Mouse (Mus musculus) layer of hippocampus, adult 2 months (tissue): ENCODE measurements around the gene Slc35b2. TPM values are rescaled to one million over a fixed set of nuclear protein-coding genes. Genes with fewer than 3 reads are reported as not detected.

ENCODE experiments used
- DNase-seq, 2 experiments: peaks; one replicate each; pipeline ENCODE4 v3.0.0; 2022; ENCODE audit warnings: low spot score in 2 of 2
- H3K27ac ChIP-seq: fragments of 200-600 bp; 2 replicates; pipeline ENCODE4 v1.8.1; 2022
- H3K4me3 ChIP-seq: fragments of 200-600 bp; 2 replicates; pipeline ENCODE4 v1.8.1; 2022; ENCODE audit warnings: mild to moderate bottlenecking
- CTCF ChIP-seq: fragments of 200-600 bp; conservative IDR thresholded peaks from 2 replicates; pipeline ENCODE4 v1.8.1; 2022; ENCODE audit warnings: antibody characterized with exemption, mild to moderate bottlenecking, moderate library complexity
- total RNA-seq, 2 experiments: library from RNA; stranded (reverse); gene quantifications; 2 replicates each; pipeline ENCODE4 v1.2.3; 2021

Gene Slc35b2
- total RNA-seq, 2 experiments from 2014 or later: 31.1 to 31.8 TPM

DNA sequence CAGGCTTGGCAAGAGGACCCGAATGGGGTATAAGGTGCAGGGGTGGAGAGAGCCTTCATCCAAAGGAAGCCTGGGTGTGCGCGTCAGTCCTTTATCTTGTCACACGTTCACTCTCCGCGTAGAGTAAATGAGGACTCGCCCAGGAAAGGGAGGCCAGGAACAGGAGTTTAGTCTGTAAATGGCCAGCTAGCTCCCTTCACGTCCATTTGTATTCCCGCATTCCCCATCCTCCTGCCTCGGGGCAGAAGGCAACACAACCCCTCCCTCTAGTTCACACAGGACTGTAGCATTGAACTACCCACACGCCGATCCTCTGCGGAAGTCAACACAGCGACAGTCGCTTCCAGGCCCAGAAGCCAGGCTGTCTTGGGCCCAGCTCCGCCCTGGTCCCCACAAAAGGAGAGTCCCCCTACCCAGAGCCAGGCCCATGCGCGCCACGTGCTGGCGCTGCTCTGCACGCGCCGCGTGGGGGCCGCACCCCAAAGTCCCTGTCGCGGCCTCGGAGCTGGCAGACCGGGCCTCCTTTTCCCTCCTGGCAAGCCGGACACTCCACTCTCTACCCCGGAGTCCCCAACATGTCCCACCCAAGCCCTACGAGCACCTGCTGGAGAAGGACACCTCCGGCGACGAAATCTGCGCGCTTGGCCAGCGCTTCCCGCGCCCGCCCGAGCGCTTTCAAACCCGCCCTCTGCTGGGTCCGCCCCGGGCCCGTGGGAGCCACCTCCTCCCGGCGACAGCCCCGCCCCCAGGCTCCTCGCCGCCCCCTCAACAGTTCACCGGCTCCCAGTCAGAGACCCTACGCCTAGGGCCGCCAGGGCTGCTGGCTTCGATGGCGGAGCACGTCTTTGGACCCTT is 31.4 kb downstream of the Slc35b2 start:
- Histone ChIP-seq H3K27ac (peak overlapping the region; percentile 49; the same call in 1 of the 2 replicates), H3K4me3 (peak overlapping the region; percentile 69)
- no peak for DNase-seq
- TF ChIP-seq CTCF: peak; percentile 15; the same call in 1 of the 2 replicates

DNA sequence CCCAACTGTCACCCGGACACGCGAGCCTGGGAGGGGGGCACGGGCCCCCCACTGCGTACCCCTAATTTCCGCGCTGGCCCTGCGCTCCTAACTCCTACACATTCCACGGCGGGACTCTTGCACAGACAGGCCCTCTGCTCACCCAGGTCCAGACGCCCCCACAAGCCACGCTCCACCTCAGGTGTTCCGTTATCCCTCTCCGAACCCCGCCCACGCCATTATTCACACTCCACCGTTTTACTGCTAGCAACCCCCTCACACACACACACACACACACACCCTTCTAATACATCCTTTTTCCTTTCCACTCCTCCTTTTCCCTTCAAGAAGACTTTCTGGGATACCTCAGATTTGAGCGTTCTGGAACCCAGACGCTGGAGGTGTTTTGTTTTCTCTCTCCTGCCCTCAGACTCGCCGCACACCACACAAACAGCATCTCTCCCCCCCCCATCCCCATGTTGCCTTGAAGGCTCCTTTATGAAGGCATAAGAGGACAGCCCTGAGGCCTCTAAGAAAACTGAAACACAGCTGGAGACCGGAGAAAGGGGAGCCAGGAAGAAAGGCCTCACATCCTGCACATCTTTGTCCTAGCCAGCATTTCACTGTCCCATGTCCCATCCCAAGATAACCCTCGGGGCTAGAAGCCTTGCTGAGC is 32.2 kb downstream of the Slc35b2 start:
- DNase-seq: no peak
- no peak for TF ChIP-seq CTCF
- Histone ChIP-seq H3K4me3 (peak overlapping the region; percentile 69), H3K27ac (peak overlapping the region; percentile 49; the same call in 1 of the 2 replicates)

DNA sequence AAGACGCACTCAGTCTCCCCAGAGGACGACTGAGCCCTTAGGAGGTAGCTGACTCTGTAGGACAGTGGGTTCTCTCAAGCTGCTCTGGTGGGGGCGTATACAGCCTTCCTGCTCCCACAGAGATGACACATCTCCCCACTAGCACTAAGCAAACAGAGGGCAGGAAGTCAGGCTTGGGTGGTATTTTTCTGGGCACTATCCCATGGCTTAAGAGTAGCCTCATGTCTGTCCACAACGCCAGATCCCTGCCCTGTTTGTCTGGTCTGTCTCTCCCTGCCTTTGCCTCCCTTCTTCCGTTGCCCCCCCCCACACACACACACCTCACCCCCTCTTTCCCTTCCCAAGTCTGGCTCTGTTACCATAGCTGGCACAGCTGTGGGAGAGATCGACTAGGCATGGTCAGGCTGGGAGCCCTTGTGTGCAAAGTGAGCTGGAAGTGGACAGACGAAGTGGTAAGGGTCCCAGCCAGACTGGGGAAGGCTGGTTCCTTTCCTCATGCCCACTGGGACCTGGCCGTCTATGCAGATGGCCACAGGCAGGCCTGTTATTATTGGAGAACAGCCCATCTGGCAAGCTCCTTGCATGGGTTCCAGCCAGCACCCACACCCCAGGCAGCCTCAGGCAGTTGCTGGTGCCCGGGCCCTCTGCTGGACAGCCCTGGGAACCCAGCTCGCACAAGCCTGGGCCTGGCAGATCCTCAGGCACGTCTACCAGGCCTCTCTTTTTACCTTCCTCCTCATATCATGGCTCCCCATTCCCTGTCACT is 33.1 kb downstream of the Slc35b2 start:
- H3K4me3 ChIP-seq: no peak overlapping the region
- DNase-seq: peak; percentile 44 to 58
- peak; percentile 81 for TF ChIP-seq CTCF
- peak overlapping the region; percentile 59; the same call in 1 of the 2 replicates for H3K27ac ChIP-seq

DNA sequence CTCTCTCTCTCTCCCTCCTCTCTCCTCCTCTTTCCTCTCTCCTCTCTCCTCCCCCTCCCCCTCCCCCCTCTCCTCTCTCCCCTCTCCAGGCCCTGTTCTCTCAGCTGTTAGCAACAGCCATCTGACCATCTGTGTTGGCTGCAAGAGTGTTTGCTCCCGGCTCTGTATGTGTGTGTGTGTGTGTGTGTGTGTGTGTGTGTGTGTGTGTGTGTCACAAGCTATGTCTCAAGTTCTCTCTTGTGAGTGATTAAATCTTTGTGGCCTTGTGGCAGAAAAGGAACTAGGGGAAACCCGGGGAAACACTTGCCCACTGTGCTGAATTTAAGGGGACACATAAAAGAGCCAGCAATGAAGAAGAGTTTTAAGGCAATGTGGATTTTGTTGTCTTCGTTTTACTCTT is 34.1 kb downstream of the Slc35b2 start:
- Histone ChIP-seq H3K4me3 (no peak overlapping the region), H3K27ac (no peak overlapping the region)
- TF ChIP-seq CTCF: no peak
- no peak for DNase-seq

DNA sequence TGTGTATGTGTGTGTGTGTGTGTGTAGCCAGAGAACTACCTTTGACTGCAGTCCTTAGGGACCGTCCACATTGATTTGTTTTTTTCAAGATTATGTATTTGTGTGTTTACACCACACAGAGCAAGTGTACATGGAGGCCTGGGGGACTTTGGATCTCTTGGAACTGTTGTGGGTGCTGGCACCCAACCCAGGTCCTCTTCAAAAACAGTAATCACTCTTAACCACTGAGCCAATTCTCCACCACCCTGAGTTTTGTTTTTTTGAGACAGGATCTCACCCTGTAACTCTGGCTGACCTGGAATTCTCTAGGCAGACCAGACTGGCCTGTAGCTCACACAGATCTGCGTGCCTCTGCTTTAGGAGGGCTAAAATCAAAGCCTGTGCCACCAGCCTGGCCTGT is 34.7 kb downstream of the Slc35b2 start:
- Histone ChIP-seq H3K27ac (no peak overlapping the region), H3K4me3 (no peak overlapping the region)
- TF ChIP-seq CTCF: no peak
- DNase-seq: no peak

DNA sequence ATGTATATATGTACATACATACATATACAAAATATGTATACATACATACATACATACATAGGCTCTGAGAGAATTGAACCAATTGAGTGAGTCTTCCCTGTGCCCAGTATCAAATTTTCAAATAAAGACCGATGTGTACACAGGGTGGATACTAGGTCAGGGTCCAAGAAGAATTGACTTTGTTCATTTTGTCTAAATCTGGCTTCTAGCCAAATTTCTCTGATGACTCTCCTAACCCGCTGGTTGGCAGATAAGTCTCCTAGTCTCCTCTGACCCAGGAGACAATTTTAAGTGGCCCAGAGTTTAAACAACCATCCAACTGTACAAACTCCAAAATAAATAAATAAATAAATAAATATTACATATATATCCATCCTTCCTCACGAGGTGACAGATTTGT is 35.2 kb downstream of the Slc35b2 start:
- TF ChIP-seq CTCF: no peak
- H3K27ac ChIP-seq: no peak overlapping the region
- H3K4me3 ChIP-seq: no peak overlapping the region
- no peak for DNase-seq

DNA sequence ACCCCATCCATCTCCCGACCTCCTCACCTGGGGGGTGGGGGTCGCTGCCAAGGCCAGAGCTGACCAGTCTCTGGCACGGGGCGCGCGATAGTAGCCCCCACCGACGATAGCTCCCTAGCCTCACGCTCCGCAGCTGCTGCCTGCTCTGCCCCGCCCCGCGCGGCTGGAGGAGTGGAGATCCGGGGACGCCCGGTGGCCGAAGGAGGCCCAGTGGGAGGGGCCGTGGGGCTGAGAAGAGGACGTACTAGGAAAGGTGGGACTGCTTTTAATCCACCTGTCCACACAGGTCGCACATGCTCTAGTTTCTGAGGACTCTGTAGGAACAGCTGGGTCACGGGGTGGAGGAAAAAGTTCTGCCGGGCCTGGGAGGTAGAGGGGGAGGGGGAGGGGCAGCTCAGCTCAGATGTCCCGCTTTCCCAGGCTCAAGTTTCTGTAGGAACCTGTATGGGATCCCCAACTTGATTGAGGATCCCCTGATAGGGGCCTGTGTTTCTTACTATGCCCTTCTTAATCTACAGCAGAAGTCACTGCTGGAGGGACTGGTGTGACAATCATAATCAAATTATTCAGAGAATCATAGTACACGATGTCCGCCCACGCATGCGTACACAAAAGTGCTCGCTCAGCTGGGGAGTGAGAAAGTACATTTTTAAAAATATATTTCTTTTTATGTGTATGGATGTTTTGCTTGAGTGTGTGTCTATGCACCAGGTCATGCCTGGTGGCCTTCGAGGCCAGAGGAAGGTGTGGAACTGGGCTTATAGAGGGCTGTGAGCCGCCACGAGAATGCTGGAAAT is 36.0 kb downstream of the Slc35b2 start, which contains the start of gene Slc29a1:
Gene Slc29a1 (minus strand): TSS at position 161 of the 797 bp plus-strand sequence.
- Histone ChIP-seq H3K27ac (no peak within 1 kb of the TSS), H3K4me3 (peak within 1 kb of the TSS; percentile 26; the same call in 1 of the 2 replicates)
- TF ChIP-seq CTCF: no peak
- DNase-seq: no peak

DNA sequence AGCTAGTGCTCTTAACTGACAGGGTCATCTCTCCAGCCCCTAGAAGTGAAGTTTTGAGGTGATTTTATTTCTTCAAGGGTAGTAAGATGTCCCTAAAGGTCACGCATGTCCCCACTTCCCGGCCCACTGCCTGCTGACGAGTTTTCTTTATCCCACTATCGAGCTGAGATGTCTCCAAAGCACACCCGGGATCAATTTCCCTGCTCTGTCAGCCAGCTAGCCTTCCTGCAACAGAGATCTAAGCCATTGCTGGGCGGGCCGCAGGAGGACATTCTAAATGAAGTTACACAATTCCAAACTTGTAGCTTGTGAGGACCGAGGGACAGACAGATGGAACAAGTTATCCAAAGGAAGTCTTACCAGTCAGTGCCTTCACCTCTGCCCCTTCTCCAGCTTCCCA is 36.6 kb downstream of the Slc35b2 start:
- TF ChIP-seq CTCF: no peak
- no peak for DNase-seq
- no peak overlapping the region for H3K4me3 ChIP-seq
- no peak overlapping the region for H3K27ac ChIP-seq

DNA sequence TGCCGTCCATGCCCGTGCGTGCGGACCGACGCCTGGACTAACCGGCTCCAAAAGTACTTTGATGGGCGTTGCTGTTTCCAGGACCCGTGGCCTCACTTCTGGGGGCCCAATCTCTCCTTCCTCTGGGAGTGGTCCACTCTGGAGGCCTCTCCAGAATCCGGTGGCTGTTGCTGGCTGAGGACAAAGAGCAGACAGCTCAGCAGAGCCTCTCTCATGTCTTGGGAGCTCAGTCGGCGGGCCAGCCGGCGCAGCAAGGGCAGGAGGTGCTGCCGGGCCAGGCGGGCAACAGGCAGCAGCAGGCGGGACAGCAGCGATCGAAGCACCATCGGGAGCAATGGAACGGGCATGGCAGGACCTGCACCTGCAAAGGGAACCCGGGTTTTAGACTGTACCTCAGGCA is 37.7 kb downstream of the Slc35b2 start:
- no peak for DNase-seq
- H3K27ac ChIP-seq: no peak overlapping the region
- no peak for TF ChIP-seq CTCF
- H3K4me3 ChIP-seq: no peak overlapping the region

DNA sequence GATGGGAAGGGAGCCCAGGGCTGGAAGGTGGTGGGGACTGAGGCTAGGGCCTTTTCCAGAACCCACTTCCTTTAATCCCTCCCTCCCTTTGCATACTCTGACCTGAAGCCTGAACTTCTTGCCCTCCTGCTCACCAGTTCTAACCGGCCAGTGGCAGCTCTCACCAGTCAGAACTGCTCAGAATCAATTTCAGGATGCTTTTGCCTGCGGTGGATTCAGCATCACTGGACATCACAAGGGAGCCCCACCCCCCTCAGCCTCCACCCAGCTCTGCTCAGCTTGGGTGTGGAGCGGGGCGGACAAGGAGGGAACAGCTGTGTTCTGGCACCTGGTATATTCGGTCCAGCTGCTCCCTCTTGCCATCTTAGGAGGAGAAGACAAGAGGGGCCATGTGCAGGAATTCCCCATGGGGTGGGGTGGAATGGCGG is 38.2 kb downstream of the Slc35b2 start, which contains the start of gene Mymx:
Gene Mymx (minus strand): TSS at position 226 of the 428 bp plus-strand sequence.
- no peak for DNase-seq
- H3K4me3 ChIP-seq: no peak within 1 kb of the TSS
- H3K27ac ChIP-seq: no peak within 1 kb of the TSS
- TF ChIP-seq CTCF: no peak

DNA sequence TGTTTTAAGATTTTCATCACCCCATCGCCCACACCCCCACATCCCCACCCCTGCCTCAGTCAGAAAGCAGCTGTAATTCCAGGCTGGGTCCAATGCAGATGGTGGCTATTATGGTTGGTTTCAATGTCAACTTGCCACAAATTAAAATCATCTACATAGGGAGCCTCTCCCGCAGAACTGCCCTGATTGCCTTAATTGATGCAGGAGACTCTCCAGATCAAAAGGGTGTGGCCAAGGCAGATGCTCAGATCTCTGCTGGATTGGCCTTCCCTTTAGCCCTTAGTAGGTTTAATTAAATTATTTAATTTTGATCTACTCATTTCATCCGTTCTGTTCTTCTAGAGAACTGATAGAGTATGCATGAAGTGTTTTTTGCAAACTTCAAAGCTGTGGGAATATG is 39.3 kb downstream of the Slc35b2 start:
- Histone ChIP-seq H3K4me3 (no peak overlapping the region), H3K27ac (no peak overlapping the region)
- no peak for DNase-seq
- no peak for TF ChIP-seq CTCF
